Mouse (Mus musculus): Measurements from ENCODE around the gene Lyrm1.

The Lyrm1 gene

GRCm38 (mm10) chr7:119892198-119892597 is 3.5 kb upstream of the Lyrm1 start:
- no peak for DNase-seq (ENCODE audit: low spot score)

- DNase-seq (ENCODE audit: low spot score): no peak
These were observed 2.9 kb upstream of the Lyrm1 start for GRCm38 (mm10) chr7:119892742-119893141.

- no peak for DNase-seq (ENCODE audit: low spot score)
These were observed 680 bp upstream of the Lyrm1 start for GRCm38 (mm10) chr7:119894818-119895544.

- no peak for DNase-seq (ENCODE audit: low spot score)
These were observed 2.0 kb downstream of the Lyrm1 start for GRCm38 (mm10) chr7:119897521-119898109.

- DNase-seq (ENCODE audit: low spot score): no peak
These were observed 2.7 kb downstream of the Lyrm1 start for GRCm38 (mm10) chr7:119898247-119898856.

GRCm38 (mm10) chr7:119899386-119900057 is 3.9 kb downstream of the Lyrm1 start:
- no peak for DNase-seq (ENCODE audit: low spot score)

- DNase-seq (ENCODE audit: low spot score): no peak
These were observed 11.0 kb downstream of the Lyrm1 start for GRCm38 (mm10) chr7:119906523-119907215.

- DNase-seq (ENCODE audit: low spot score): no peak
These were observed 16.1 kb downstream of the Lyrm1 start for GRCm38 (mm10) chr7:119911727-119912126.

GRCm38 (mm10) chr7:119920457-119920856 is 24.8 kb downstream of the Lyrm1 start:
- DNase-seq (ENCODE audit: low spot score): no peak

- no peak for DNase-seq (ENCODE audit: low spot score)
These were observed 25.4 kb downstream of the Lyrm1 start for GRCm38 (mm10) chr7:119921054-119921453.

- no peak for DNase-seq (ENCODE audit: low spot score)
These were observed 33.3 kb downstream of the Lyrm1 start for GRCm38 (mm10) chr7:119928783-119929440.

- no peak for DNase-seq (ENCODE audit: low spot score)
These were observed 40.7 kb downstream of the Lyrm1 start for GRCm38 (mm10) chr7:119936321-119936720.

- no peak for DNase-seq (ENCODE audit: low spot score)
These were observed 41.4 kb downstream of the Lyrm1 start for GRCm38 (mm10) chr7:119937036-119937435.

GRCm38 (mm10) chr7:119941569-119941968 is 45.9 kb downstream of the Lyrm1 start:
- no peak for DNase-seq (ENCODE audit: low spot score)

- no peak for DNase-seq (ENCODE audit: low spot score)
These were observed 58.4 kb downstream of the Lyrm1 start for GRCm38 (mm10) chr7:119954047-119954446.

- DNase-seq (ENCODE audit: low spot score): no peak
These were observed 61.8 kb downstream of the Lyrm1 start for GRCm38 (mm10) chr7:119957421-119957820.

GRCm38 (mm10) chr7:119959091-119959490 is 63.4 kb downstream of the Lyrm1 start:
- no peak for DNase-seq (ENCODE audit: low spot score)

- DNase-seq (ENCODE audit: low spot score): no peak
These were observed 63.8 kb downstream of the Lyrm1 start for GRCm38 (mm10) chr7:119959491-119959890.

GRCm38 (mm10) chr7:119960006-119960405 is 64.3 kb downstream of the Lyrm1 start:
- DNase-seq (ENCODE audit: low spot score): no peak

GRCm38 (mm10) chr7:119960546-119960945 is 64.9 kb downstream of the Lyrm1 start:
- no peak for DNase-seq (ENCODE audit: low spot score)

- DNase-seq (ENCODE audit: low spot score): no peak
These were observed 65.4 kb downstream of the Lyrm1 start for GRCm38 (mm10) chr7:119961107-119961506.

- DNase-seq (ENCODE audit: low spot score): no peak
These were observed 69.5 kb downstream of the Lyrm1 start for GRCm38 (mm10) chr7:119965205-119965604.

All from layer of hippocampus, adult 9-10 months (tissue).